Mouse (Mus musculus): ENCODE measurements at regions not wholly inside any gene's neighbourhood (a gene's known extent, or its start where the extent isn't known, plus 50 kb on each side); places are given as distances from the start of the nearest gene placed in this dataset.

DNA sequence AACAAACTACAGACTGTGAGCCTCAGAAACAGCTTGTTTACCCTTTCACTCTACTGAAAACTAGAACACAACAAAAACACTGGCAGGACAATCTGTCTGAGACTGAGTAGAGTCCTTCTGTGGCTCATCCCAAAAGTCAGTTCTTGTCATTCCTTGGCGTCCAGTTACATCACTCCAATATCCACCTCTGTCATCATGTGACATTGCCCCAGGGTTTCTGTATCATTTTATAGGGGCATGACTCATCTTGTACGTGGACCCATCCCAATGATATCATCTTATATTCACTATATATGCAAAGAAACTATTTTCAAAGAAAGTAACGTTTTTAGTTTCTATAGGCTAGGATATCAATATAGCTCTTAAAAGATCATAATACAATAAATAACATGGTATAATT lies 152.3 kb downstream of the Dkk2 start:
- no peak for DNase-seq (ENCODE audit: low read depth, low spot score)

- no peak for DNase-seq (ENCODE audit: low read depth, low spot score)
Observed at GRCm38 (mm10) chr3:132257834-132258233, 172.7 kb downstream of the Dkk2 start.

- no peak for DNase-seq (ENCODE audit: low read depth, low spot score)
Observed at GRCm38 (mm10) chr3:132269641-132270040, 184.5 kb downstream of the Dkk2 start.

DNA sequence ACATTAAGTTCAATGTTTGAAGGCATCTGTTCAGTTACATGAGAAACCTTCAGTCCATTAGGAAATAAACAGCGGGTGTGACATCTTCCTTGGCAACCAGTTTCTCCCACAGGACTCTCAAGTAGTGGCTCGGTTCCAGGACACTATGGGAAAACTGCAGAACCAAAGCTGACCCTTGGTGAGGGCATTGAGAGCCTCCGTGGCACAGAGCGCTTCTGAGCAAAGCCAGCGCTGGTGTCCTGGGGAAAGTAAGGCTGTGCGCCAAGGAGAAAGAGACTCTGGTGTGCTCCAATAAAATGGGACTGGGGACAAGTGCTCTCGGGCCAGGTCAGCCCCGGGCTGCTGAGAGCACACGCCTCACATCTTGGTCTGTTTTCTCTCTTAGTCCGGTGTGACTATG lies 189.7 kb downstream of the Dkk2 start:
- DNase-seq (ENCODE audit: low read depth, low spot score): peak; percentile 86

GRCm38 (mm10) chr3:132277771-132278170 lies 192.7 kb downstream of the Dkk2 start:
- DNase-seq (ENCODE audit: low read depth, low spot score): peak; percentile 62

- DNase-seq (ENCODE audit: low read depth, low spot score): no peak
Observed at GRCm38 (mm10) chr3:132287714-132288113, 202.6 kb downstream of the Dkk2 start.

DNA sequence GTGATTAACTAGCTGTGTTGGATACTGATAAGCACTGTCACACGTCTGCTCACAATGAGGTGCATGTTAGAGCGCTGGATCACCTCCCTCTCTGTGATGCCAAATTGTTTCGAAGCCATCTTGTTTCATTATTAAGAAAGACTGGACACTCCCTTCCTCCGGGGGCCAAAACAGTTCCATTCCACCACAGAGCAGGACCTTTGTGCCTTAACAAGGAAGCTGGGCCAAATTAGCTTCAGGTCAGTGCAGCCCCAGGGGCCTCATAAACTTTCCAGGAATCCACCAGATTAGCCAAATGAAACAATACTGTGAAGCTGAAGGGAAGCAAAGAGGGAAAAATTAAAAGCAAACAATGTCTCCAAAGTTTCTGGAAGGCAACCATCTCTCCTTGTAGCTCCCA lies 241.9 kb downstream of the Dkk2 start:
- DNase-seq (ENCODE audit: low read depth, low spot score): peak; percentile 54

- DNase-seq (ENCODE audit: low read depth, low spot score): no peak
Observed at GRCm38 (mm10) chr3:132343625-132344024, 258.5 kb downstream of the Dkk2 start.

DNA sequence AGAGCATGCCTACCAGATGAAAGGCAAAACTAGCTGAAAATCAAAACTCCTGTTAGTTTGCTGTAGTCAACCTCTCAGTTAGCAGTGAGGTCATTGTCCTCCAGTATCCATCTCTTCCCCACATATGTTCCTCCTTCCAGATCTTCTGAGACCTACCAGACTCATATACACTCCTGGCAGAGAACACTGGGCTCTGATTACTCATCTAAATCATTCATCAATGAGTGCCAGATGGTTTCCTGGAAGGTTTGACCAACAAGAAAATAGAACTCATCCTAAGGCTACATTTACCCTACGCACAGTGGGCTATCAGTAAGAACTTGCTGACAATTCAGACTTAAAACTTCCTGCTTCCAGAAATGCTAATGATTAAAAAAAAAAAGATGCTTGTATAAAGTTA lies 260.8 kb downstream of the Dkk2 start:
- no peak for DNase-seq (ENCODE audit: low read depth, low spot score)

DNA sequence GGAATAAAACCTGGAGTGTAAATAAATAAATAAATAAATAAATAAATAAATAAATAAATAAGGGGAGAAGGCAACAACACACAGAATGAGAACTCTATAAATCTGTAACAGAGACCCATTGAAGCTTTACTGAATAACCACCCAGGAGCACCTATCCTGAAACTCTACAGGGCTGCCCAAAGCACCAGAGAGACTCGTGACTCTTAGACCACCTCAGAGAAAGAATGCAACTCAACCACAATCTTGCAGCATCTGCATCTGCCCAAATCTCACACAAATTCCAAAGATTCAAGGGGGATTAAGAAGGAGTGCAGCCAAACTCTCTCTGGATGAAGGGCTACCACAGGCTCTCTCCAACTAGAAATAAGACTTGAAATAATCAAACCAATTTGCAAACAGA lies 264.5 kb downstream of the Dkk2 start:
- no peak for DNase-seq (ENCODE audit: low read depth, low spot score)

DNA sequence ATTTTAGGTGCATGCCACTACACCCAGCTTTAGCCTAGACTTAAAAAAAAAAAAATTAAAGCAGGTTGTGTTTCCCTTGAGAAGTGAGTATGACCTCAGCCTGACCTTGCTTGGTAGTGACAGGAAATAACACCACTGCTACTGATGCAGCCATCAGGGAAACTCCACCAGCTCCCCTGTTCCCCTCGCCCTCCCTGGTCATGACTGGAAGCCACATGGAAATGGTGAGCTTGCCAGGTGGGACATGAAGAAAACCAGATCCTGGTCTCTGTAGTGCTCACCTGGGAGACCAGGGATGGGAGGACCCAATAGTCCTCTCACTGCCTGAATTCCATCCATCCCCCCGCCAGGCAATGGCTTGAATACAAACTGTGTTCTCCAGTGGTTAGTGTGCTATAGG lies 268.1 kb downstream of the Dkk2 start:
- DNase-seq (ENCODE audit: low read depth, low spot score): no peak

DNA sequence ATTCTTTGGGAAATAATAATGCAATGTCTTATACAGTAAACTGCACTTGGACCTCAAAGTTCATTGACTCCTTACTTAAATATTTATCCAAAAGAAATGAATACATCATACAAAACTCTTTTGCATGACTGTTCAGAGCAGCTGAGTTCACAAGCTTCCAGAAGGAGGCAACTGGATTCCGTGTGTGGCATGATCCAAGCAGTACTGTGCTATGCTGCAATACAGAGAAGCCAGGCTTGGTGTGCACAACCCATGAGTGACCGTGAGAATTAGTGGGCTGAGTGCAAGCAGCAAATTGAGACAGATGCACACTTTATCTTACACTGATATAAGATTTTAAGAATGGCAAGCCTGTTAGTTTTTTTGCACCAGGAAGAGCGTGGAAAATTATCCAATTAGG lies 270.0 kb upstream of the Gimd1 start:
- no peak for DNase-seq (ENCODE audit: low read depth, low spot score)

DNA sequence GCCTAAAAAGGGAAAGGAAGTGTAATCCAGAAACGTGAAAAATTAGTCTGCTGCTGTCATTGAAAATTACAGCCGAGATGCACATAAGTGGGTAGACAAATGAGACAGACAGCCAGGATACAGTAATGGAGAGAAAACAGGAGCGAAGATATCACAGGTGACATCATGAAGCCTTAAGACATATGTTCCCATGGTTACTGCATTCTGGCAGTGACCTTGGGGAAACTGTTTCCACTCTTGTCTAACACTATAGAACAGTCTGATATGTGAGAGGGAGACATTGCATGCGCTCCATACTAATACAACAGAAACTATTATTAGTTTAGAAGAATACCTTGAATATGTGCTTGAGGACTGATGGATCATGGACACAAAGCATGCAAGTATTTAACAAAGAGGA lies 254.0 kb upstream of the Gimd1 start:
- DNase-seq (ENCODE audit: low read depth, low spot score): no peak

- DNase-seq (ENCODE audit: low read depth, low spot score): no peak
Observed at GRCm38 (mm10) chr3:132417742-132418141, 211.9 kb upstream of the Gimd1 start.

DNA sequence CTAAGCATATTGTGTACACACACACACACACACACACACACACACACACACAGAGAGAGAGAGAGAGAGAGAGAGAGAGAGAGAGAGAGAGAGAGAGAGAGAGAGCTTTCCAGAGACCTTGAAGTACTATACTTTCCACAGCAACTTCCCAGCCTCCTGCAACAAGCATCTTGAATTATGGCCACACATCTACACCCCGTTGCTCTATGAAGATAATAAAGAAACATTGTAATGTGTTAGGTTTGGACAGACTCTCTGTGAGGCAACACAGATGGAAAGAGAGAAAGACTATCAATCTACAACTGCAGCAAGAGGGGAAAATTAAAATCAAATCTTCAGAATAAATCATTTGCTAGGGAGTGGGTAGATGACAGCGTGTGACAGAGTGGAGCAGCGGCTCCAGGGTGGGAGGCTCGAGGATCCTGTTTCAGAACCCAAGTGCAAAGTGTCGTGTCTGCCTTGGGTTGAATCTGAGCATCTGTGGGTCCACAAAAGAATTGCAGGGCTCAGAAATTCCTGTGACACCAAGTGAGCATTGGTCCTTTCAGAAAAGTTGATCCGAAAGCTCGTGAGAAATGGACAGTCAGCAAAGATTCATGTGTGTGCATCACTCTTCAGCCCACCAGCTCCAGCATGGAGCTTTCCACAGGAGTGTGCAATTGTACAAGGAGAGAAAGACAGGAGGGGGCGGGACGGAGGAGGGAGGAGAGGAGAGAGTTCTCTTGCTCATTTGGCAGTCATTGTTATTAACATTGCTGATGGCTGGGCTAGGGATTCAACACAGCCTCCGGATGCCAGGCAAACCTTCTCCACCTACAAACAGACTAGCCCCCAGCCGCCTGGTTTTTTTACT lies 203.6 kb upstream of the Gimd1 start:
- DNase-seq (ENCODE audit: low read depth, low spot score): no peak

- no peak for DNase-seq (ENCODE audit: low read depth, low spot score)
Observed at GRCm38 (mm10) chr3:132427244-132427643, 202.4 kb upstream of the Gimd1 start.

DNA sequence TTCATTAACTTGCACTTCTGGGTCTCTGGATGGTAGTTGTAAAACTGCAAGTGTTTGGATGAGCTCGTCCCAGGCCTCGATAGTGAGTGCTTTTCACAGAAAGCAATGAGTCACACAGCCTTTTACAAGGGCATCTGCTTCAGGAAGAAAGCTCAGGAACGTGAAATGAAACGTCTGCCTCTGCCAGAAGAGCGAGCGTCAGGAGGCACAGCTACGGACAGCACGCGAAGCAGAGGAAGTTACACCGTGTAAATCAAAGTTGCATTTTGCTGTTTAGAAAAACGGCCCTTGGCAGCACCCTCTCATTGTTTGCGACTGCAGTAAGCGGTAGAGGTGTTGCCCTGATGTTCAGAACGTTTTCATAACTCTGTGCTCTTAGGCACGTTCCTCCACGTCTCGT lies 201.5 kb upstream of the Gimd1 start:
- DNase-seq (ENCODE audit: low read depth, low spot score): no peak

DNA sequence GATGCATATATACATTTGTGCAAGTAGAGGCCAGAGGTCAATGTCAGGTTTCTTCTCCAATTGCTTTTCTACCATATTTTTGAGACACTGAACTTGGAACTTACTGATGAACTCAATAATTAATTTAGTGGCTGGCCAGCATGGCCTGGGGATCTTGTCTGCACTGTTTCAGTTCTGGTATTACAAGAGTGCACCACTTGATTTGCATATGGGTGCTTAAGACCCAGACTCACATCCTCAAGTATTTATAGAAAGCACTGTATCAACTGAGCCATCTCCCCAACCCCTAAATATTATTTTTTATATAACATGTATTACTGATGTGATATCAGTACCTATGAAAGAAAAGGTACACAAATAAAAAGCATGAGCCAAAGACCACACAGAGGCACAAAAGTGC lies 197.8 kb upstream of the Gimd1 start:
- DNase-seq (ENCODE audit: low read depth, low spot score): no peak

GRCm38 (mm10) chr3:132441226-132441625 lies 188.4 kb upstream of the Gimd1 start:
- DNase-seq (ENCODE audit: low read depth, low spot score): no peak

- DNase-seq (ENCODE audit: low read depth, low spot score): no peak
Observed at GRCm38 (mm10) chr3:132453927-132454326, 175.7 kb upstream of the Gimd1 start.

DNA sequence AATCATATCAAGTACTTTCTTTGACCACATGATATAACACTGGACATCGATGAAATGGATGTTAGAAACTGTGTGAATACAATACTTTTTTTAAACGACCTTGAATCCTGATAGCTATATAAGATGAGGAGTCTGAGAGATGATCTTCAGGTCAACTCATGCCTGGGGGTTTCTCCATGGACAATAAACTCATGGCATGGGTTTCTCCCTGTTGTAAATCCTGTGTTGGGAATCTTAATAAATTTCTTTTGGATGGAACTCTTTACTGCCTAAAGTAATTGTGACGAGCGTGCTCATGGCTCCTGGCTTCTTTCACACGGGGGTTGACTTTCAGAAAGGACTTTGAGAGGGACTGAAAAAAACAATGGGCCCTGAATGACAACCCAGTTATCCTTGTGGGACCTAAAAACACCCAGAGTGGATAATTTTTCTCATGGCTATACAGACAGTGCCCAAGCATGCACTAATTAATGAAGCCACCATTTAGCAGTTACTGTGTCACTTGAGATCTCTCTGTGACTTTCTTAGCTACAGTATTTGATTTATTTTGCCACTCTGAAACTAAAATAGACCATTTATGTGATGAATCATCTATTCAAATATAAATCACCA lies 167.2 kb upstream of the Gimd1 start:
- DNase-seq (ENCODE audit: low read depth, low spot score): no peak

DNA sequence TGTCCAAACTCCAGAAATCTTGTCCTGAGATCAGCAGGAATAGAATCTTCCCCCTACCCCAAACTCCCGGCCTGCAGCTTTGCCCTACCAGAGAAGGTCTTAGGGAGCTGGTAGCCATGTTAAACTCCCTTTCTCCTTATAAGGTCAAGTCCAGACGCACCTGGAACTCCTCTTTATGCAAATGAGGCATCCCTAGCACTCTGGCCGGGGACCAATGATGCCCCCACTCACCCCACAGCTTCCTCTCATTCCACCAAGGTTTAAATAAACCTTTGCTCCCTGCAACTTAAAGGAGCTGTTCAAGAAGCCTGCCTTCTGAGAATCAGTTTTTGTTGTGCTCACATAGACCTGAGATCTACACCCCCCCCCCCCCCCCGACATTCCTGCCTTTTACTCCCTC lies 158.6 kb upstream of the Gimd1 start:
- DNase-seq (ENCODE audit: low read depth, low spot score): no peak

GRCm38 (mm10) chr3:132477768-132478167 lies 151.9 kb upstream of the Gimd1 start:
- DNase-seq (ENCODE audit: low read depth, low spot score): no peak

All from skeletal muscle tissue, adult 2 months (tissue).